Mouse (Mus musculus) stomach, postnatal 0 days (tissue): Measurements from ENCODE around the gene Prrt2.

Experiments used
- CTCF ChIP-seq: IDR thresholded peaks from 2 replicates; pipeline ENCODE4 v1.5.1; 2016; ENCODE audit warnings: antibody characterized with exemption, low read depth, mild to moderate bottlenecking, moderate library complexity
- EP300 ChIP-seq: optimal IDR thresholded peaks from 2 replicates; pipeline ENCODE3; 2016; ENCODE audit warnings: antibody characterized with exemption

DNA sequence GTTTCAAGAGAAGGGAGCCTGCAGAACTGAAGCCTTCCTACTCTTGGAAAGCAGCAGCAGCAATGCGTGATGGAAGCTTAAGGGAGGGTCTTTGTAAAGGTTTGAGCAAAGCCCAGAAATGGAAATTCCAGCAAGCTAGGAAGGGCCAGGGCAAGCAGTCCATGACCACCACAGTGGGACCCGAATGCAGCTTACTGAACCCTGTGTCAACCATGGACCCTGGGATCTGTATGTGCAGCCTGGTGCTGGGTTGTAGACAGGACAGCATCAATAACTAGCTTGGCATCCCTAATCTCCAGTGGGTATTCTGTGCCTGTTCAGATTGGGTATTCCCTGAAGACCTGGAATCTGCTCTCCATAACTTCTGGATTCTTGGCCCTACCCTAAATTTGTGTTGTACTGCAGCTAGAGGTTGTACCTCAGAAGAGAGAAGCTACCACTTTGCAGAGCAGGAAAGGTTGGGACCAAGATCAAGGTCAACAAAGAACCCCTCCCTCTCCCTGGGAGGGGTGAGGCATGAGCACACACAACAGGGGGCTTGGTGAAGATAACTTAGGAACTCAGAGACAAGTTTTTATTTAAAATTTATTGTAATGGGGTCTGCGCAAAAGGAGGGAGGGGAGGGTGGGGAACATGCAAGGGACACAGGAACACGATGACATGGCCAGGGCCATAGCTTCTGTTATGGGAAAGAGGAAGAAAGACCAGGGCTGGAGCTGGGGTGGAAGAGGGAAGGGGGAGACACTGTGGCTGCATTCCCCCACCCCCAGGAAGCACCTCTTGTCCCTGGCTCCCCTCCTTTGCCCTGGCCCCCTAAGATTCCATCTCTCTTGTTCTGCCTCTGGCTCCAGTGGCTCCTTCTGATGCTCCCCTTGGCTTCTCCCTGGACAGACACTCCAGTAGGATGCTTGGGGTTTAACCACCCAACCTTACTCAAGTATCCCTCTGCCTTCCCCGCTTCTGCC, 834 bp upstream of the Prrt2 start:
- TF ChIP-seq CTCF = no peak
- no peak for TF ChIP-seq EP300
